Mouse (Mus musculus): Measurements from ENCODE around the gene Usp8. TPM values are rescaled to one million over a fixed set of nuclear protein-coding genes. Genes with fewer than 3 reads are reported as not detected.

Usp8 gene
- total and polyA plus RNA-seq, 3 experiments, result 24.1 to 41.5 (median 24.2) TPM

- in situ Hi-C loops (cut with MboI; ENCODE audit: low pct_ligation_motif_present, low pct_unique_long_range_greater_than_20kb, low sequenced_read_pairs), result no loop called here
These were observed 48.5 kb downstream of the Usp8 start for GRCm38 (mm10) chr2:126755664-126756063.

DNA sequence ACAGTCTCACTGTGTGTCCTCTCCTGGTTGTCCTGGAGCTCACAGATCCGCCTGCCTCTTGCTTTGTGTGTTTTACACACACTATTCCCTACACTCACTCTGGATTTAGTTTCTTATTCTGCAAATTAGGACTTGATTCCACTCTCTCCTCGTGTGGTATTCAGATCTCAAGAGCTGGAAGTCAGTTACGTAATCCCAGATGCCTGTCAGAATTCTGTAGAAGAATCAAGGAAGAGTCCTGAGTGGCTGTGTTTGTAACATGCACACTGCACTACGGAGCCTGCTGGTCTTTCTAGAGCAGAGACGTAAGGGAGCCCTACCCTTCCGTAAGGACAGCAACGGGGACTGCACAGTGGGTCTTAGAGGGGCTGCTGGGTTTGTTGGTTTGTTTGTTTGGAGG is 52.2 kb downstream of the Usp8 start:
- Histone ChIP-seq H3K4me2 (ENCODE audit: insufficient read depth, low read depth, poor library complexity, severe bottlenecking) (no peak overlapping the region), H3K4me1 (ENCODE audit: control insufficient read depth in 1 of 2, insufficient read depth in 2 of 2) (peaks cover 0 to 11% of the 10 kb centered on the region in 2 experiments; a peak in 1 of 4 replicates), H3K36me3 (replicated peaks in 1 of 2; ENCODE audit: control insufficient read depth in 1 of 2, insufficient read depth in 1 of 2, low read length in 1 of 2) (peaks cover 59 to 95% of the 10 kb centered on the region in 2 experiments), H3K9me3 (replicated peaks; ENCODE audit: low read length) (no peaks in the 10 kb centered on the region), H3K9ac (ENCODE audit: insufficient read depth, low read depth) (no peak overlapping the region), H3K4me3 (replicated peaks in 1 of 3; ENCODE audit: low read depth in 2 of 3, low read length in 2 of 3, poor library complexity in 1 of 3) (no peak overlapping the region), H3K79me2 (replicated peaks; ENCODE audit: control insufficient read depth, extremely low read depth, insufficient read depth, poor library complexity, severe bottlenecking) (no peaks in the 10 kb centered on the region), H3K27me3 (replicated peaks) (no peaks in the 10 kb centered on the region), H3K27ac (ENCODE audit: insufficient read depth, low read depth) (no peak overlapping the region)
- TF ChIP-seq USF1 (IDR thresholded peaks at IDR 0.05; ENCODE audit: low read depth, low read length) (no peak), KAT2A (IDR thresholded peaks at IDR 0.05; ENCODE audit: insufficient replicate concordance, low read length) (no peak), ZC3H11A (IDR thresholded peaks at IDR 0.05; ENCODE audit: low read depth, low read length) (no peak), ZMIZ1 (IDR thresholded peaks at IDR 0.05; ENCODE audit: low read depth, low read length) (no peak)
- in situ Hi-C loops (cut with MboI; ENCODE audit: low pct_ligation_motif_present, low pct_unique_long_range_greater_than_20kb, low sequenced_read_pairs) (no loop called here), dilution Hi-C loops (cut with MboI; ENCODE audit: extremely low pct_ligation_motif_present, extremely low pct_unique_long_range_greater_than_20kb, low sequenced_read_pairs) (no loop called here)
- DNase-seq (ENCODE audit: extremely low read depth), result no peak

More at GRCm38 (mm10) chr2:126755664-126756063, 48.5 kb downstream of the Usp8 start:
- TF ChIP-seq MAZ (IDR thresholded peaks at IDR 0.05; ENCODE audit: low read depth, low read length) (no peak), ELF1 (IDR thresholded peaks at IDR 0.05; ENCODE audit: low read depth, low read length) (no peak), POLR2A (IDR thresholded peaks at IDR 0.05; ENCODE audit: low read depth, low read length) (no peak), SIN3A (IDR thresholded peaks at IDR 0.05; ENCODE audit: low read length) (no peak), KAT2A (IDR thresholded peaks at IDR 0.05; ENCODE audit: insufficient replicate concordance, low read length) (no peak), TCF12 (IDR thresholded peaks at IDR 0.05; ENCODE audit: low read depth, low read length) (no peak), JUN (IDR thresholded peaks at IDR 0.05; ENCODE audit: insufficient read depth, low read depth, low read length) (no peak), NELFE (IDR thresholded peaks at IDR 0.05; ENCODE audit: low read depth, low read length) (no peak), USF2 (conservative IDR thresholded peaks at IDR 0.05; ENCODE audit: low read depth, low read length) (no peak), UBTF (IDR thresholded peaks at IDR 0.05; ENCODE audit: low read depth, low read length) (no peak), TBP (conservative IDR thresholded peaks at IDR 0.05; ENCODE audit: low read depth, low read length) (no peak), NRF1 (IDR thresholded peaks at IDR 0.05; ENCODE audit: low read depth, low read length) (no peak), MEF2A (IDR thresholded peaks at IDR 0.05; ENCODE audit: borderline replicate concordance, low read depth, low read length) (no peak), GABPA (IDR thresholded peaks at IDR 0.05; ENCODE audit: insufficient replicate concordance, low read depth, low read length) (no peak)
- Histone ChIP-seq H3K4me2 (ENCODE audit: insufficient read depth, low read depth, poor library complexity, severe bottlenecking) (no peak overlapping the region), H3K4me3 (replicated peaks in 1 of 3; ENCODE audit: low read depth in 2 of 3, low read length in 2 of 3, poor library complexity in 1 of 3) (no peak overlapping the region), H3K36me3 (replicated peaks in 1 of 2; ENCODE audit: control insufficient read depth in 1 of 2, insufficient read depth in 1 of 2, low read length in 1 of 2) (peaks cover 72 to 95% of the 10 kb centered on the region in 2 experiments), H3K27ac (ENCODE audit: insufficient read depth, low read depth) (no peak overlapping the region), H3K27me3 (replicated peaks) (no peaks in the 10 kb centered on the region), H3K9me3 (replicated peaks; ENCODE audit: low read length) (no peaks in the 10 kb centered on the region), H3K79me2 (replicated peaks; ENCODE audit: control insufficient read depth, extremely low read depth, insufficient read depth, poor library complexity, severe bottlenecking) (no peaks in the 10 kb centered on the region), H3K4me1 (ENCODE audit: control insufficient read depth in 1 of 2, insufficient read depth in 2 of 2) (no peaks in the 10 kb centered on the region), H3K9ac (ENCODE audit: insufficient read depth, low read depth) (no peak overlapping the region)
- DNase-seq (ENCODE audit: extremely low read depth), result no peak
- dilution Hi-C loops (cut with MboI; ENCODE audit: extremely low pct_ligation_motif_present, extremely low pct_unique_long_range_greater_than_20kb, low sequenced_read_pairs), result no loop called here

All from CH12.LX (cell line).